Mouse (Mus musculus): ENCODE results near the gene Castor1.

DNA sequence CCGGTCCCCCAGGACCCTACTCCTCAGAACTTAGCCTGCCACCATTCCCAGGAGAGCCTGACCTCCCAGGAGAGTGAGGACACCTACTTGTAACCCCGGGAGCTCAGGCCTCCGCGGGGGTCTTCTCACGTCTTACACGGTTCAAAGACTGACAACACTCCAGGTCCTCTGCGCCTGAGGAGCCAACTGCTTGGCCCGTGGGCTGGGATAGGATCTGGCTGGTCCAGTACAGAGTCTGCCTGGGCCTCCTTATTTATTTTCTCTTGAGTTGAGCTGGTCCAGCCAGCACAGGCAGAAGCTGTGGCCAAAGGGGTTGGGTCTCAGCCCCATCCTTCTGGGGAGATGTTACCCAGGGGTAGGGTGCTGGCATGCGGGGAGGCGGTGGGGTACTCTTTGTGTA is 3.0 kb upstream of the Castor1 start:
- TF ChIP-seq GATA2 (IDR thresholded peaks at IDR 0.05; ENCODE audit: borderline replicate concordance, low read depth, low read length) (no peak), CTCF (IDR thresholded peaks at IDR 0.05; ENCODE audit: low read depth, low read length) (no peak)

Data from G1E (cell line).